Mouse (Mus musculus) neural tube, embryonic 11.5 days (tissue): Measurements from ENCODE around the gene Bank1. TPM values are rescaled to one million over a fixed set of nuclear protein-coding genes. Genes with fewer than 3 reads are reported as not detected.

Experiments
- ATAC-seq: fragments of 200-750 bp; cut with Nextera tagmentation; 2 replicates; pipeline ENCODE4 v1.8.0; 2017; ENCODE audit warnings: moderate number of reproducible peaks, mild to moderate bottlenecking, moderate TSS enrichment, moderate library complexity; ENCODE audit not compliant: insufficient read depth, low FRiP score, low TSS enrichment
- DNase-seq: peaks from one replicate; pipeline ENCODE4 v3.0.0-alpha.2; 2015; ENCODE audit warnings: low spot score
- H3K27ac ChIP-seq: fragments of 300-500 bp; sonication (generic); 2 replicates; pipeline ENCODE4 v1.5.1; 2014; ENCODE audit warnings: low read depth, mild to moderate bottlenecking, low read length
- H3K27me3 ChIP-seq: fragments of 300-500 bp; sonication (generic); 2 replicates; pipeline ENCODE4 v1.6.1; 2014; ENCODE audit warnings: mild to moderate bottlenecking, low read length, mixed read lengths; ENCODE audit not compliant: control insufficient read depth, insufficient read depth
- H3K36me3 ChIP-seq: fragments of 300-500 bp; sonication (generic); 2 replicates; pipeline ENCODE4 v1.6.1; 2014; ENCODE audit warnings: mild to moderate bottlenecking, low read length, moderate library complexity, mixed read lengths; ENCODE audit not compliant: control insufficient read depth, insufficient read depth
- H3K4me1 ChIP-seq: fragments of 300-500 bp; sonication (generic); 2 replicates; pipeline ENCODE4 v1.6.1; 2014; ENCODE audit warnings: low read length, mixed read lengths; ENCODE audit not compliant: control insufficient read depth, insufficient read depth
- H3K4me2 ChIP-seq: fragments of 300-500 bp; sonication (generic); 2 replicates; pipeline ENCODE4 v1.6.1; 2014; ENCODE audit warnings: low read depth, mild to moderate bottlenecking, moderate library complexity
- H3K4me3 ChIP-seq: fragments of 300-500 bp; sonication (generic); 2 replicates; pipeline ENCODE4 v1.5.1; 2014; ENCODE audit warnings: low read depth, low read length
- H3K9ac ChIP-seq: fragments of 300-500 bp; sonication (generic); 2 replicates; pipeline ENCODE4 v1.6.1; 2014; ENCODE audit warnings: mild to moderate bottlenecking, low read length
- H3K9me3 ChIP-seq: fragments of 300-500 bp; sonication (generic); 2 replicates; pipeline ENCODE4 v1.6.1; 2016; ENCODE audit warnings: low read length; ENCODE audit not compliant: control insufficient read depth
- WGBS: fragments of 180-500 bp; shearing (Covaris S2); extraction: QIAGEN DNeasy Blood & Tissue Kit; methylation state at CpG from one replicate; pipeline ENCODE4 v1.1.7; 2014; 5-methylcytosine and 5-hydroxymethylcytosine counted together
- polyA plus RNA-seq: library from polyadenylated mRNA; unstranded; fragments of >200 nt; fragmentation: Nextera tagmentation; extraction: Ambion mirVana; gene quantifications from 2 replicates; pipeline ENCODE4 v1.2.1, GENCODE M21; 2014

The Bank1 gene
- polyA plus RNA-seq, 1 experiment from 2014 or later: 0.24 TPM

- H3K9me3 ChIP-seq: no peaks in the 10 kb centered on the region
- WGBS: 51% methylated on average over 2 of the region's 2 CpGs
- no peaks in the 10 kb centered on the region for H3K36me3 ChIP-seq
- no peaks in the 10 kb centered on the region for H3K4me1 ChIP-seq
- H3K4me3 ChIP-seq: no peak overlapping the region
- ATAC-seq (no peak), DNase-seq (no peak)
- H3K4me2 ChIP-seq: no peak overlapping the region
- no peak overlapping the region for H3K27ac ChIP-seq
- no peaks in the 10 kb centered on the region for H3K27me3 ChIP-seq
- H3K9ac ChIP-seq: no peak overlapping the region
Measured at GRCm38 (mm10) chr3:136244931-136245330, 80.9 kb downstream of the Bank1 start.

GRCm38 (mm10) chr3:136238790-136239189, 87.1 kb downstream of the Bank1 start:
- DNase-seq (no peak), ATAC-seq (no peak)
- no peak overlapping the region for H3K9ac ChIP-seq
- H3K4me3 ChIP-seq: no peak overlapping the region
- no peak overlapping the region for H3K27ac ChIP-seq
- WGBS: 87% methylated on average over 3 of the region's 3 CpGs
- H3K4me1 ChIP-seq: no peaks in the 10 kb centered on the region
- H3K4me2 ChIP-seq: no peak overlapping the region
- H3K36me3 ChIP-seq: no peaks in the 10 kb centered on the region
- H3K9me3 ChIP-seq: no peaks in the 10 kb centered on the region
- no peaks in the 10 kb centered on the region for H3K27me3 ChIP-seq

- DNase-seq (no peak), ATAC-seq (no peak)
- WGBS: 79% methylated on average over 2 of the region's 2 CpGs
- H3K36me3 ChIP-seq: no peaks in the 10 kb centered on the region
- H3K4me2 ChIP-seq: no peak overlapping the region
- H3K9ac ChIP-seq: no peak overlapping the region
- H3K4me3 ChIP-seq: no peak overlapping the region
- H3K9me3 ChIP-seq: no peaks in the 10 kb centered on the region
- no peaks in the 10 kb centered on the region for H3K27me3 ChIP-seq
- H3K4me1 ChIP-seq: no peaks in the 10 kb centered on the region
- no peak overlapping the region for H3K27ac ChIP-seq
Measured at GRCm38 (mm10) chr3:136233507-136233906, 92.4 kb downstream of the Bank1 start.

- Histone ChIP-seq H3K36me3 (no peaks in the 10 kb centered on the region), H3K27me3 (no peaks in the 10 kb centered on the region), H3K9me3 (no peaks in the 10 kb centered on the region), H3K4me2 (no peak overlapping the region), H3K4me3 (no peak overlapping the region), H3K9ac (no peak overlapping the region), H3K4me1 (no peaks in the 10 kb centered on the region), H3K27ac (no peak overlapping the region)
- WGBS: 95% methylated on average over 3 of the region's 3 CpGs
- ATAC-seq (no peak), DNase-seq (no peak)
Measured at GRCm38 (mm10) chr3:136230602-136231151, 95.2 kb downstream of the Bank1 start.

- no peak overlapping the region for H3K9ac ChIP-seq
- no peak overlapping the region for H3K27ac ChIP-seq
- no peaks in the 10 kb centered on the region for H3K4me1 ChIP-seq
- no peaks in the 10 kb centered on the region for H3K36me3 ChIP-seq
- H3K4me3 ChIP-seq: no peak overlapping the region
- no peaks in the 10 kb centered on the region for H3K9me3 ChIP-seq
- no peak for DNase-seq
- H3K27me3 ChIP-seq: no peaks in the 10 kb centered on the region
- ATAC-seq: peak; percentile 67; the same call in 1 of the 2 replicates
- WGBS: 86% methylated on average over 1 of the region's 1 CpGs
- H3K4me2 ChIP-seq: no peak overlapping the region
Measured at GRCm38 (mm10) chr3:136189661-136190228, 136.1 kb downstream of the Bank1 start.

GRCm38 (mm10) chr3:136186548-136187113, 139.2 kb downstream of the Bank1 start:
- no peak for ATAC-seq
- WGBS: 92% methylated on average over 3 of the region's 3 CpGs
- no peak overlapping the region for H3K27ac ChIP-seq
- DNase-seq: no peak
- no peaks in the 10 kb centered on the region for H3K4me1 ChIP-seq
- H3K36me3 ChIP-seq: no peaks in the 10 kb centered on the region
- H3K4me2 ChIP-seq: no peak overlapping the region
- H3K4me3 ChIP-seq: no peak overlapping the region
- no peak overlapping the region for H3K9ac ChIP-seq
- no peaks in the 10 kb centered on the region for H3K27me3 ChIP-seq
- no peaks in the 10 kb centered on the region for H3K9me3 ChIP-seq

GRCm38 (mm10) chr3:136171631-136172030, 154.2 kb downstream of the Bank1 start:
- H3K27ac ChIP-seq: no peak overlapping the region
- no peaks in the 10 kb centered on the region for H3K36me3 ChIP-seq
- no peaks in the 10 kb centered on the region for H3K4me1 ChIP-seq
- no peak overlapping the region for H3K4me2 ChIP-seq
- ATAC-seq (no peak), DNase-seq (no peak)
- no peak overlapping the region for H3K4me3 ChIP-seq
- H3K9me3 ChIP-seq: no peaks in the 10 kb centered on the region
- no peaks in the 10 kb centered on the region for H3K27me3 ChIP-seq
- H3K9ac ChIP-seq: no peak overlapping the region

GRCm38 (mm10) chr3:136168071-136168470, 157.8 kb downstream of the Bank1 start:
- Histone ChIP-seq H3K9me3 (no peaks in the 10 kb centered on the region), H3K36me3 (no peaks in the 10 kb centered on the region), H3K27me3 (no peaks in the 10 kb centered on the region), H3K4me3 (no peak overlapping the region), H3K4me1 (no peaks in the 10 kb centered on the region), H3K27ac (no peak overlapping the region), H3K4me2 (no peak overlapping the region), H3K9ac (no peak overlapping the region)
- DNase-seq (no peak), ATAC-seq (no peak)
- 38% methylated on average over 4 of the region's 4 CpGs for WGBS

GRCm38 (mm10) chr3:136166671-136167070, 159.2 kb downstream of the Bank1 start:
- Histone ChIP-seq H3K27me3 (no peaks in the 10 kb centered on the region), H3K36me3 (no peaks in the 10 kb centered on the region), H3K4me3 (no peak overlapping the region), H3K4me1 (no peaks in the 10 kb centered on the region), H3K9ac (no peak overlapping the region), H3K9me3 (no peaks in the 10 kb centered on the region), H3K4me2 (no peak overlapping the region), H3K27ac (no peak overlapping the region)
- WGBS: 87% methylated on average over 4 of the region's 4 CpGs
- ATAC-seq: no peak
- no peak for DNase-seq
